Mouse (Mus musculus) midbrain, embryonic 11.5 days (tissue): ENCODE data around the gene Itga7. TPM values are rescaled to one million over a fixed set of nuclear protein-coding genes. Genes with fewer than 3 reads are reported as not detected.

Source experiments
- polyA plus RNA-seq: library from polyadenylated mRNA; unstranded; fragments of >200 nt; fragmentation: Nextera tagmentation; extraction: Ambion mirVana; gene quantifications from 2 replicates; pipeline ENCODE4 v1.2.1, GENCODE M21; 2014

Gene Itga7
- polyA plus RNA-seq, 1 experiment from 2014 or later = 1.7 TPM

Other genes starting within 250 kb of the Itga7 start
- gene Rab5b, start 237.6 kb upstream of the Itga7 start, polyA plus RNA-seq = 80.1 and 82.6 TPM in 2 replicates
- gene Pmel, start 229.6 kb upstream of the Itga7 start, polyA plus RNA-seq = 2.2 and 3.1 TPM in 2 replicates
- gene Cdk2, start 228.8 kb upstream of the Itga7 start, polyA plus RNA-seq = 98.9 and 99.1 TPM in 2 replicates
- gene Dgka, start 189.0 kb upstream of the Itga7 start, polyA plus RNA-seq = 5.4 and 5.7 TPM in 2 replicates
- gene Pym1, start 185.9 kb upstream of the Itga7 start, polyA plus RNA-seq = 43.5 and 48.1 TPM in 2 replicates
- gene Mmp19, start 142.9 kb upstream of the Itga7 start, polyA plus RNA-seq = 0.26 and 0.33 TPM in 2 replicates
- 36.3 and 40.3 TPM in 2 replicates for gene Dnajc14, start 129.8 kb upstream of the Itga7 start, polyA plus RNA-seq
- gene Tmem198b, start 129.4 kb upstream of the Itga7 start, polyA plus RNA-seq = 17.4 and 18.6 TPM in 2 replicates
- 279 and 283 TPM in 2 replicates for gene Sarnp, start 116.5 kb upstream of the Itga7 start, polyA plus RNA-seq
- gene Ormdl2, start 112.2 kb upstream of the Itga7 start, polyA plus RNA-seq = 64.4 and 70.6 TPM in 2 replicates
- 10.0 and 10.2 TPM in 2 replicates for gene Gdf11, start 42.1 kb upstream of the Itga7 start, polyA plus RNA-seq
- 168 and 177 TPM in 2 replicates for gene Cd63, start 32.8 kb upstream of the Itga7 start, polyA plus RNA-seq
- 11.3 TPM in 2 replicates for gene Rdh5, start 10.9 kb upstream of the Itga7 start, polyA plus RNA-seq
- gene Bloc1s1, start 9.8 kb upstream of the Itga7 start, polyA plus RNA-seq = 242 and 271 TPM in 2 replicates
- not detected in 2 replicates for gene Mettl7b, start 27.2 kb downstream of the Itga7 start, polyA plus RNA-seq
- gene Olfr9, start 55.6 kb downstream of the Itga7 start, polyA plus RNA-seq = not detected in 2 replicates
- gene Olfr763, start 77.0 kb downstream of the Itga7 start, polyA plus RNA-seq = not detected in 2 replicates
- not detected in 2 replicates for gene Olfr764-ps1, start 106.1 kb downstream of the Itga7 start, polyA plus RNA-seq
- not detected in 2 replicates for gene Olfr765, start 116.2 kb downstream of the Itga7 start, polyA plus RNA-seq
- gene Olfr766-ps1, start 135.2 kb downstream of the Itga7 start, polyA plus RNA-seq = not detected in 2 replicates
- not detected in 2 replicates for gene Olfr767, start 149.1 kb downstream of the Itga7 start, polyA plus RNA-seq
- not detected in 2 replicates for gene Olfr768, start 165.6 kb downstream of the Itga7 start, polyA plus RNA-seq
- not detected in 2 replicates for gene Olfr769, start 184.0 kb downstream of the Itga7 start, polyA plus RNA-seq
- not detected in 2 replicates for gene Olfr770, start 205.2 kb downstream of the Itga7 start, polyA plus RNA-seq
- not detected in 2 replicates for gene Olfr771, start 230.9 kb downstream of the Itga7 start, polyA plus RNA-seq
- not detected in 2 replicates for gene Olfr772, start 244.1 kb downstream of the Itga7 start, polyA plus RNA-seq